Comparison of ENCODE assay signal across 13 mouse cellular contexts in the genomic region with DNA sequence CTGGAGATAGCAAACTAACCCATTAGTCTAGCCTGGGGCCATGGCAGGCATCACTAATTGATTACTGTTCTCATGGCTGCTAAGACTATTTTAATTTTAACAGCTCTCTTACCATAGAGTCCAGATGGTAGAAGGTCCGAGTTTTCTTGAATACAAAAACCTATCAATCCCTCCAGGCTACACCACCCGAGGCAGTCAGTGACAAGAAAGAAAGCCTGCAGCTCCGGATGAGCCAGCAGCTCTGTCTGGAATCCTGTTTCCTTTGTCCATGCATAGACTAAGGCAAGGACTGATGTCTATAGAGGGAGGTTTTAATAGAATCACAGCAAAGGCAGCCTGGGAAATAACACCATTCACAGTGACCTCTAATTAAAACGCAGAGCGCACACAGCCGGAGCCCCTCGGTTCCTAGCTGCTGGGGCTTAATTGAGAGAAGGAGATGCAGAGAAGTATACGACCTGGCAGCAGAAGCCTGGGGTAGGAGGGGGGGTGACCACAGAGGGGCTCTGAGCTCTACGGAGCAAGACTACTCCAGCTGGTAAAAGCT. TPM values are rescaled to one million over a fixed set of nuclear protein-coding genes. Genes with fewer than 3 reads are reported as not detected.
DNase-seq lines count a peak whose midpoint lies in the region; ATAC-seq and TF ChIP-seq lines count a peak whose summit lies in the region.
"Had no signal": no experiment of that assay in that cellular context is flagged by ENCODE, and none has a peak within 500 bp of the region (broad histone marks: within the 10 kb centered on the region; RNA-seq: fewer than 3 reads in every experiment).

No protein-coding gene starts in this region.

- no peak overlapping the region for H3K4me2 ChIP-seq in embryonic facial prominence, embryonic 13.5 days
- peak overlapping the region; percentile 3; the same call in 1 of the 2 replicates for H3K4me2 ChIP-seq in hindbrain, embryonic 13.5 days
- H3K4me2 ChIP-seq in midbrain, embryonic 12.5 days (replicated peaks) = 0 out of 2 replicates have a peak overlapping the region, but pooled peaks have one; percentile 0
- H3K4me2 ChIP-seq: lung, embryonic 14.5 days had no signal

- no peak for ATAC-seq in embryonic facial prominence, embryonic 13.5 days (ENCODE audit: insufficient number of reproducible peaks, insufficient read depth, low FRiP score, low TSS enrichment, low read depth)
- peak; percentile 81 for ATAC-seq in hindbrain, embryonic 13.5 days (ENCODE audit: low FRiP score)
- peak; percentile 92 for ATAC-seq in midbrain, embryonic 12.5 days (ENCODE audit: low FRiP score, low read depth)

- no peaks in the 10 kb centered on the region for H3K9me3 ChIP-seq in embryonic facial prominence, embryonic 13.5 days
- no peaks in the 10 kb centered on the region for H3K9me3 ChIP-seq in hindbrain, embryonic 13.5 days
- H3K9me3 ChIP-seq in midbrain, embryonic 12.5 days = no peaks in the 10 kb centered on the region

- no peak overlapping the region for H3K4me3 ChIP-seq in embryonic facial prominence, embryonic 13.5 days
- no peak overlapping the region for H3K4me3 ChIP-seq in hindbrain, embryonic 13.5 days
- no peak overlapping the region for H3K4me3 ChIP-seq in midbrain, embryonic 12.5 days
- no peak overlapping the region for H3K4me3 ChIP-seq in thymus, adult 2 months (ENCODE audit: control insufficient read depth, insufficient read depth, low read length)

- TF ChIP-seq CTCF in brain, embryonic 14.5 days (IDR thresholded peaks at IDR 0.05; ENCODE audit: borderline replicate concordance, extremely low read depth, insufficient read depth, insufficient read length) = no peak
- TF ChIP-seq CTCF in thymus, adult 2 months (IDR thresholded peaks at IDR 0.05; ENCODE audit: borderline replicate concordance, control insufficient read depth, extremely low read depth, insufficient read depth, low read length, poor library complexity) = no peak

- no peak for TF ChIP-seq POLR2A in brain, embryonic 14.5 days (IDR thresholded peaks at IDR 0.05; ENCODE audit: borderline replicate concordance, extremely low read depth, insufficient read depth, insufficient read length, poor library complexity, severe bottlenecking)
- TF ChIP-seq POLR2A in thymus, adult 2 months (IDR thresholded peaks at IDR 0.05; ENCODE audit: control insufficient read depth, extremely low read depth, insufficient read depth, low read length, poor library complexity) = no peak

- H3K9ac ChIP-seq in embryonic facial prominence, embryonic 13.5 days = 0 out of 2 replicates have a peak overlapping the region, but pooled peaks have one; percentile 23
- no peak overlapping the region for H3K9ac ChIP-seq in hindbrain, embryonic 13.5 days
- no peak overlapping the region for H3K9ac ChIP-seq in midbrain, embryonic 12.5 days (replicated peaks)
- H3K9ac ChIP-seq: lung, embryonic 14.5 days had no signal

- WGBS in embryonic facial prominence, embryonic 13.5 days = 14% methylated on average over 9 of the region's 9 CpGs
- 10% methylated on average over 9 of the region's 9 CpGs for WGBS in hindbrain, embryonic 13.5 days
- WGBS in midbrain, embryonic 12.5 days = 7% methylated on average over 9 of the region's 9 CpGs
- WGBS in thymus, adult 2 months = 92% methylated on average over 9 of the region's 9 CpGs

- peak; percentile 92 for DNase-seq in brain, embryonic 14.5 days (ENCODE audit: low read depth)
- no peak for DNase-seq in ovary, adult 18-20 months (ENCODE audit: low spot score)
- DNase-seq in layer of hippocampus, adult 18-20 months (ENCODE audit: low spot score in 2 of 2) = no peak
- no peak for DNase-seq in thymus, adult 2 months
- DNase-seq in urinary bladder, postnatal 10 days (ENCODE audit: low spot score) = no peak
- DNase-seq: adrenal gland, postnatal 14 days; cerebellum, adult 2 months; lung, embryonic 14.5 days had no signal

- H3K4me1 ChIP-seq in embryonic facial prominence, embryonic 13.5 days = peaks cover 8% of the 10 kb centered on the region
- H3K4me1 ChIP-seq in hindbrain, embryonic 13.5 days (replicated peaks) = peaks cover 24% of the 10 kb centered on the region
- H3K4me1 ChIP-seq in midbrain, embryonic 12.5 days = peaks cover 20% of the 10 kb centered on the region
- no peaks in the 10 kb centered on the region for H3K4me1 ChIP-seq in thymus, adult 2 months (replicated peaks; ENCODE audit: control insufficient read depth, insufficient read depth, low read length)

- H3K27me3 ChIP-seq in embryonic facial prominence, embryonic 13.5 days = no peaks in the 10 kb centered on the region
- peaks cover 25% of the 10 kb centered on the region for H3K27me3 ChIP-seq in hindbrain, embryonic 13.5 days
- H3K27me3 ChIP-seq in midbrain, embryonic 12.5 days = peaks cover 21% of the 10 kb centered on the region; the same call in 1 of the 2 replicates
- no peaks in the 10 kb centered on the region for H3K27me3 ChIP-seq in thymus, adult 2 months (ENCODE audit: control insufficient read depth, insufficient read depth, low read length)

- no peaks in the 10 kb centered on the region for H3K36me3 ChIP-seq in embryonic facial prominence, embryonic 13.5 days
- no peaks in the 10 kb centered on the region for H3K36me3 ChIP-seq in hindbrain, embryonic 13.5 days
- H3K36me3 ChIP-seq in midbrain, embryonic 12.5 days = no peaks in the 10 kb centered on the region
- no peaks in the 10 kb centered on the region for H3K36me3 ChIP-seq in thymus, adult 2 months (ENCODE audit: control insufficient read depth, insufficient read depth, low read length)

- H3K27ac ChIP-seq in embryonic facial prominence, embryonic 13.5 days = no peak overlapping the region
- H3K27ac ChIP-seq in hindbrain, embryonic 13.5 days = peak overlapping the region; percentile 80
- H3K27ac ChIP-seq in midbrain, embryonic 12.5 days (replicated peaks) = peak overlapping the region; percentile 84
- H3K27ac ChIP-seq in thymus, adult 2 months (ENCODE audit: control insufficient read depth, insufficient read depth, low read length) = no peak overlapping the region

RNA-seq across cellular contexts. Expression of gene Psapl1, which starts 29.2 kb away (rescaled TPM):
- polyA plus RNA-seq in brain, embryonic 14.5 days (2012; rRNA removed) = 0.05 TPM in 1 of 2 replicates, not detected in the other
- 1.4 and 2.3 TPM in 2 replicates for polyA plus RNA-seq in embryonic facial prominence, embryonic 13.5 days (2015; fragmentation: Nextera tagmentation; extraction: Ambion mirVana)
- not detected in 2 replicates for polyA plus RNA-seq in hindbrain, embryonic 13.5 days (2015; fragmentation: Nextera tagmentation; extraction: Ambion mirVana)
- 0.15 and 0.20 TPM in 2 replicates for polyA plus RNA-seq in midbrain, embryonic 12.5 days (2016; fragmentation: Nextera tagmentation; extraction: Ambion mirVana)
- total RNA-seq in layer of hippocampus, adult 18-20 months (2021) = not detected
- polyA plus RNA-seq in thymus, adult 2 months (2012; rRNA removed) = 1.2 and 2.1 TPM in 2 replicates
- total RNA-seq: adrenal gland, postnatal 14 days; granulocyte monocyte progenitor cell, adult 5-6 weeks; layer of hippocampus, postnatal 25 days had no signal
- polyA plus RNA-seq: cerebellum, adult 2 months had no signal

Comparison
In these comparisons a context has a peak if more than half of its experiments do, and no peak if none do; other contexts are left out.
1. H3K27ac ChIP-seq: peak in hindbrain, embryonic 13.5 days (single experiment) and midbrain, embryonic 12.5 days (single experiment); none in embryonic facial prominence, embryonic 13.5 days (single experiment) and thymus, adult 2 months (single experiment).